Mouse (Mus musculus) brain, embryonic 14.5 days (tissue): Measurements from ENCODE around the gene Vmn2r58. TPM values are rescaled to one million over a fixed set of nuclear protein-coding genes. Genes with fewer than 3 reads are reported as not detected.
"Not testable (repeated sequence)": the region's sequence is repeated elsewhere in the genome, so short reads cannot be mapped to it uniquely, and the experiment has no call there.

Experiments used
- DNase-seq: peaks from one replicate; pipeline ENCODE4 v3.0.0-alpha.2; 2011; ENCODE audit warnings: low read depth
- polyA plus RNA-seq: library from polyadenylated mRNA; depleted of rRNA; stranded (reverse); fragments of >200 nt; gene quantifications from 2 replicates; pipeline ENCODE4 v1.2.3, GENCODE M21; 2012; rRNA removed

The Vmn2r58 gene
- polyA plus RNA-seq = not detected in 2 replicates

DNA sequence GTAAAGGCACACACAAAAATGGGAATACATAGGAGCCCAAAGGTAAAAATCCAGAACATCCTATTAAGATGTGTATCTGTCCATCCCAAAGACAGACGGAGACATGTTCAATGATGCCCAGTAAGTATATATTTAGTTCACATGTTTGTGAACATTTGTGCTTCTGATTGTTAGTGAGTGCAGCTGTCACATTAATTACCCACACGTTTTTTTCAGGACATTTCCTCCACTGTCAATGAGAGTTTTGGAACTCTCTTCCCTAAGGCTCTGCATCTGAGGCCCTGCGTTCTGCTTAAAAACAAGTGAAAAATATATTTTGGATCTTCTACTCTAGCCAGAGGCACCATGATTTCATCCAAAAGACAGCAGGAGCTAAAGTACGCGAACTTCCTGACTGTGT lies at the start of gene Vmn2r58:
Gene Vmn2r58 (minus strand): TSS at position 101 of the 400 bp plus-strand sequence.
- DNase-seq = not testable (repeated sequence)

Other genes starting within 250 kb of the Vmn2r58 start
- gene Zfp788, start 239.5 kb downstream of the Vmn2r58 start, polyA plus RNA-seq = 16.1 and 18.5 TPM in 2 replicates
- gene Vmn2r59, start 186.3 kb upstream of the Vmn2r58 start, polyA plus RNA-seq = not detected in 2 replicates
- not detected in 2 replicates for gene Vmn2r60, start 235.1 kb upstream of the Vmn2r58 start, polyA plus RNA-seq